Mouse (Mus musculus): ENCODE data around the gene Clpx.

- TF ChIP-seq POLR2A (IDR thresholded peaks at IDR 0.05; ENCODE audit: control insufficient read depth, low read depth, low read length), result no peak
- no peak for TF ChIP-seq CTCF (IDR thresholded peaks at IDR 0.05; ENCODE audit: control insufficient read depth, insufficient read depth, insufficient replicate concordance, low read depth, low read length)
Measured at GRCm38 (mm10) chr9:65340414-65340813, 46.4 kb downstream of the Clpx start.

Data from testis, adult 2 months (tissue).